Mouse (Mus musculus) lung, postnatal 0 days (tissue): ENCODE results near the gene Ifi35.

ENCODE experiments used
- CTCF ChIP-seq: IDR thresholded peaks from 2 replicates; pipeline ENCODE4 v1.5.1; 2016; ENCODE audit warnings: antibody characterized with exemption, mild to moderate bottlenecking
- EP300 ChIP-seq: IDR thresholded peaks from 2 replicates; pipeline ENCODE4 v1.6.1; 2016; ENCODE audit warnings: antibody characterized with exemption, mild to moderate bottlenecking, control low read depth

DNA sequence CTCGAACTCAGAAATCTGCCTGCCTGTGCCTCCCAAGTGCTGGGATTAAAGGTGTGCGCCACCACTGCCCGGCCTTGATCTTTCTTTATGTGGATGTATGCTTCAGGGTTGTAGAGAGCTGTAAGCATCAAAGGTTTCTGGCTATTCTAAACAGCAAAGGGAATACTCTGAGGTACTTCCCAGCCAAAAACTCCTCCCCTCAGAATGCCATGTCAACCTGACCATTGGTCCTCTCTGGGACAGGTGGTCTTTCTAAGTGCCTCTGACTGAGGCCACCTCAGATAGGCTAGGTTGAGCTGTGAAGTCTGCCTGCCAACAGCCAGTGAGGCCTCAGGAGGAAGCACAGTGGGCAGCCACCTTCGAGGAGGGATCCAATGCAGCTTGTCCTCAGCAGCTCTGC lies 692 bp downstream of the Ifi35 start:
- TF ChIP-seq CTCF (no peak), EP300 (no peak)
